Mouse (Mus musculus): Measurements from ENCODE around the gene Ehd2.

Gene Ehd2

GRCm38 (mm10) chr7:15967312-15967711, at the start of gene Ehd2:
Ehd2 (minus strand) TSS chr7:15967567.
- DNase-seq (ENCODE audit: low read depth): peak; percentile 96

DNA sequence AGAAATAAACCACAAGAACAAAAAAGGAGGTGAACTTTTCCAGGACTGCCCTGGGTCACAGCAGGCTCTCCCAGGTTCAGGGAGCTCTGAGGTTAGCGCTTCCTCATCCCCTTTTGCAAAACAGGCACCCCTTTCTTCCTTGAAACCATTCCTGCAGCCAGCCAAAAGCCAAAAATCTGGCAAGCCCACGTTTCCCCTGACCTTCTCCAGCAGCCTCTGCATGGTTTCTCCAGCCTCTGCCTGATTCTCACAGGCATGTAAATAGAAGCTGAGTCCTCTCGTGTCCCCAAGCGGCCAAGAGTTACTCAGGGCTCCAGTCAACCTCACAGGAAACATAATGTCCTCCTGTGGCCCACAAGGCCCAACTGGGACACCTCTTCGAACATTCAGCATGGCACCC, 48.0 kb upstream of the Ehd2 start:
- DNase-seq (ENCODE audit: low read depth): no peak

DNA sequence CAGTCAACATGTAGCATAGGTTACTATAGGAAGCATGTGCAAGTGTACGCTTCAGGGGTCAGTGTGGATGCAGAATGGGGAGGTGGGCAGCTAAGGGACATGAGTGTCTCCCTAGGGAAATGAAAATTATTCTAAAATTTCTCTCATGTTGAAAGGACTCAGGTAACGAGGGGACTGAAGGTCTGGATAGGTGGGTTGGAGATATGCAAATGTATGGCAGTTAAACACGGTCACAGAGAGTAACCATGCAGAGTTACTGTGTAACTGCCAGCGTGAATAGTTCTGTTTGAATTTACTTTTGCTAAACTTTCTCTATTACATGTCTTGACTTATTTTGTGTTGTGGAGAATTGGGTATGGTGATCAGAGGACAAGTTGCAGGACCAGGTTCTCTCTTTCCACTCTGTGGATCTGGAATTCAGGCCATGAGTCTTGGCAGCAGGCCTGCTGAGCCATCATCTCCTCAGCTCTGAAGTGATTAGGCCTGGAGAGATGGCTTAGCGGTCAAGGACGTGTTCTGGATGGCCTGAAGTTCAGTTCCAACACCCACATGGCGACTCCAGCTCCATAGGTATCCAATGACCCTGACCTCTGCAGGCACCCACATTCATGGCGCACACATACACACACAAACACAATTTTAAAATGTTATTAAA, 47.3 kb upstream of the Ehd2 start:
- peak; percentile 30 for DNase-seq (ENCODE audit: low read depth)

- peak; percentile 49 for DNase-seq (ENCODE audit: low read depth)
Observed at GRCm38 (mm10) chr7:16013722-16014275, 46.4 kb upstream of the Ehd2 start.

- DNase-seq (ENCODE audit: low read depth): peak; percentile 37
Observed at GRCm38 (mm10) chr7:16012576-16013263, 45.4 kb upstream of the Ehd2 start.

- no peak for DNase-seq (ENCODE audit: low read depth)
Observed at GRCm38 (mm10) chr7:16011418-16012085, 44.2 kb upstream of the Ehd2 start.

DNA sequence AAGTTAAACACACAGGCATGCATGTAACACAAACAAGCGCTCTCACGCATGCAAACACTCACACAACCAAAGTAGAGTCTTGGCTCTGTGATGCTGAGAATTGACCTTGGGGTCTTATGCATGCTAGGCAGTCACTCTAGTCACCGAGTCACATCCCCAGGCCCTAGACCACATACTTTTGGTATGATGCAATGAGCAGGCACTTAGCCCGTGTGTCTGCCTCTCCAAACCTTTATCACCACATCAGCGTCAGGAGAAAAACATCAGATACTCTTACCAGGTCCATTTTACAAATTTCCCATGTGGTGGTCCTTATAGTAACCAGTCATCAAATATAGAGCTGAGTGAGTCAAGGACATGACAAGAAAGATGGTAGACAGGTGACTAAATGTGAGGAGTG, 43.3 kb upstream of the Ehd2 start:
- no peak for DNase-seq (ENCODE audit: low read depth)

GRCm38 (mm10) chr7:16009636-16010035, 42.3 kb upstream of the Ehd2 start:
- peak; percentile 50 for DNase-seq (ENCODE audit: low read depth)

DNA sequence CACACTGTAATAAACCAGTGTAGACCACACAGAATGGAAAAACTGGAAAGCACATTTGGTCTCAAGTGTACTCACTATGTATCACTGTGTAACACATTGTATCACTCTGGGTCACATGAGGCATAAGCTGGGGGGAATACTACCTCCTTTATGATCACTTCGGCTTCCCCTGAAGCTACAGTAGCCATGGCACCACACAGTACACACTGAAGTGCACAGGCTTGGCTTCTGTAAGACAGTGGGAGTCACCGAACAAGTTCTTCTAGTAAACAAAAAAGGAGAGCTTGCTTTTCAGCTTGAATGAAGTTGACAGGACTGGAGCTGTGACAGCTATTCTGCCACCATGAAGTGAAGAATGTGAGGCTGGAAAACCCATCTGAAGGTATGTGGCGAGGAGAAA, 37.7 kb upstream of the Ehd2 start:
- no peak for DNase-seq (ENCODE audit: low read depth)

GRCm38 (mm10) chr7:16004177-16004856, 37.0 kb upstream of the Ehd2 start:
- DNase-seq (ENCODE audit: low read depth): no peak

GRCm38 (mm10) chr7:16003032-16003431, 35.7 kb upstream of the Ehd2 start:
- DNase-seq (ENCODE audit: low read depth): peak; percentile 51

- peak; percentile 95 for DNase-seq (ENCODE audit: low read depth)
Observed at GRCm38 (mm10) chr7:16002171-16002570, 34.8 kb upstream of the Ehd2 start.

- no peak for DNase-seq (ENCODE audit: low read depth)
Observed at GRCm38 (mm10) chr7:16001691-16002090, 34.3 kb upstream of the Ehd2 start.

- DNase-seq (ENCODE audit: low read depth): no peak
Observed at GRCm38 (mm10) chr7:15993789-15994188, 26.4 kb upstream of the Ehd2 start.

- no peak for DNase-seq (ENCODE audit: low read depth)
Observed at GRCm38 (mm10) chr7:15993152-15993551, 25.8 kb upstream of the Ehd2 start.

- DNase-seq (ENCODE audit: low read depth): no peak
Observed at GRCm38 (mm10) chr7:15991764-15992163, 24.4 kb upstream of the Ehd2 start.

DNA sequence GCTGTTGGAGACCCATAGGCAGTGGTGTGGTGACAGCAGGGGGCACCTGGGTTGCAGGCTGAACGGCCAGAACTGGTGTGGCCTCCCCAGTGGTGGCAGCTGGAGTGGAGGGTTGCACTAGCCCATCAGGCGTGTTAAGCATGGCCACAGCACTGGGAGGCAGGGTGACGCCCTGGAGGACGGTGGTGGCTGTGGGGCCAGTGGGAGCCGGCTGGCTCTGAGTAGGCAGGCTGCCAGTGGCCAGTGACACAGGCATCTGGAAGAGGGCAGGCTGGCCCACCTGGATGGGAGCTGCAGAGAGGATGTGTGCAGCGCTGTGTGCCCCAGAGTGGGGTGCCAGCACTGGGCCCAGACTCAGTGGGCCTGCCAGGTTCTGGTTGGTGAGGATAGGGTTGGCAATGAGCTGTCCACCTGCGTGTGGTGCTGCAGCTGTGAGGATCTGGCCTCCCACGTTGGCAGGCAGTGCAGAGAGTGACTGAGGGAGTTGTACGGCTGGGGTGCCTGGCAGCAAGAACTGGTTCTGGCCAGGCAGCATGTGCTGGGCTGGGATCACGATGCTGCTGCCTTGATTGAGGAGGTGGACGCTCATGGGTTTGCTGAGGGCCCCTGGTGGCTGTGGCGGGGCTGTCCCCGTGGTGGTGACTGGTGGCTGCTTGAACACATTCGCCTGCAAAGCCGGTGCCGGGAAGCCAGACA, 20.4 kb upstream of the Ehd2 start:
- DNase-seq (ENCODE audit: low read depth): no peak

- peak; percentile 87 for DNase-seq (ENCODE audit: low read depth)
Observed at GRCm38 (mm10) chr7:15982729-15983407, 15.5 kb upstream of the Ehd2 start.

GRCm38 (mm10) chr7:15981538-15981937, 14.2 kb upstream of the Ehd2 start:
- no peak for DNase-seq (ENCODE audit: low read depth)

DNA sequence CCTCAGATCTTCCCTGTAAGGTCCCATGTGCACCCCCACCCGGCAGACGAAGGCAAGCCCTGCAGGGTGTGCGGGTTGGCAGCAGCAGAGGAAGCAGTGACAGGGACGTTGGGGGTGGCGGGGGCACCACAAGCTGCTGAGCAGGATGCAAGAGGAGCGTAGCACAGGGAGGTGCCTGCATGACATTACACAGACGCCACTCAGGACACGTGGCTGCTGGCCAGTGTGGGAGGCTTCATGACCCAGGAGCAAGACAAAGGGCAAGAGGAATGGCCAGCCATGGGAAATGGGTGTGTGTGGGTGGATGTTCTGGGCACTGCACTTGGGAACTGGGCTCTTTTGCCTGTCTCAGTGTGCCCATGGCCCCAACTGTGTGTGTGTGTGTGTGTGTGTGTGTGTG, 12.9 kb upstream of the Ehd2 start:
- no peak for DNase-seq (ENCODE audit: low read depth)

DNA sequence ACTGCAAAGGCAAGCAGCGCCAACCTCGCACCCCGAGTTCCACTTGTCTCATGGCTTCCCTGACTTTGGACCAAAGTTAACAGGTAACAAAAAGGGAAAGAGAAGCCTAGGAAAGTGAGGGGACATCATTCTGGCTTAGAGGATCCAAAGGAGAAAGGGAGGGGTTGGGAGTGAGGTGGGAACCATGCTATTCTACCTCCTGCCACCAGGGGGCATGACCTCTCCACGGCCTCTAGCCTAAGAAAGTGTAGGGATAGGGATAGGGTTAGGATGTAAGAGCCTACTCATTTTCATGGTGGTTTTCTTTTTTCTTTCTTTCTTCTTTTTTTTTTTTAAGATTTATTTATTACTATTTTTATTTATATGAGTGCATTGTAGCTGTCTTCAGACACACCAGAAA, 8.5 kb upstream of the Ehd2 start:
- peak; percentile 74 for DNase-seq (ENCODE audit: low read depth)

Data from NIH3T3 (cell line).